Mouse (Mus musculus): ENCODE measurements at regions not wholly inside any gene's neighbourhood (a gene's known extent, or its start where the extent isn't known, plus 50 kb on each side); places are given as distances from the start of the nearest gene placed in this dataset.

- no peaks in the 10 kb centered on the region for H3K36me3 ChIP-seq (ENCODE audit: control insufficient read depth, insufficient read depth, low read length)
- H3K4me2 ChIP-seq (ENCODE audit: low read depth): no peak overlapping the region
- H3K4me3 ChIP-seq (ENCODE audit: low read depth, low read length): no peak overlapping the region
- no peaks in the 10 kb centered on the region for H3K4me1 ChIP-seq (ENCODE audit: control insufficient read depth, insufficient read depth, low read length)
- no peak for ATAC-seq (ENCODE audit: insufficient read depth, low FRiP score, low TSS enrichment)
- no peak overlapping the region for H3K27ac ChIP-seq (ENCODE audit: low read depth, low read length)
- 92% methylated on average over 5 of the region's 5 CpGs for WGBS
- H3K9me3 ChIP-seq (ENCODE audit: control insufficient read depth, low read length): no peaks in the 10 kb centered on the region
- H3K9ac ChIP-seq (ENCODE audit: low read length): no peak overlapping the region
- no peak for DNase-seq (ENCODE audit: low spot score)
- H3K27me3 ChIP-seq (ENCODE audit: control insufficient read depth, insufficient read depth, low read length): no peaks in the 10 kb centered on the region
These were observed 80.1 kb upstream of the Sesn3 start for GRCm38 (mm10) chr9:14194748-14195147.

DNA sequence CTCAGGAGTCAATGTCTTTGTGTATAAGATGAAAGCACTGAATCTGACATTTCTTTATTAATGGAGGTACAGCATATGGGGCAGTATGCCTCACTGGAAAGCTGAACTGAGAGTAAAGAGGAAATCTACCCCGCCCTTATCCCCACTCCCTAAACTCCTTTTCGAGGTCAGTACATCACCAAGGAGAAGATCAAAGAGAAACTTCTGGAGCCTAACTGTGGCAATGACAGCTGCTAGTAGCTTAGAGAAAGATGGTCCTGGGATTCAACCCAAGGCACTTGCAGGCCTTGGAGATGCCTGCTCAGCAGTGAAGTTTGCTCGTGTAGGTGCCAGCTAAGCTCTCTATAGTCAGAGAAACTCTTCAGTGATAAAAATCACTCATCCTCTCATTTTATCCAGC lies 75.8 kb upstream of the Sesn3 start:
- Histone ChIP-seq H3K9ac (ENCODE audit: low read length) (no peak overlapping the region), H3K4me2 (ENCODE audit: low read depth) (no peak overlapping the region), H3K36me3 (ENCODE audit: control insufficient read depth, insufficient read depth, low read length) (no peaks in the 10 kb centered on the region), H3K27me3 (ENCODE audit: control insufficient read depth, insufficient read depth, low read length) (no peaks in the 10 kb centered on the region), H3K4me3 (ENCODE audit: low read depth, low read length) (no peak overlapping the region), H3K27ac (ENCODE audit: low read depth, low read length) (no peak overlapping the region), H3K9me3 (ENCODE audit: control insufficient read depth, low read length) (no peaks in the 10 kb centered on the region), H3K4me1 (ENCODE audit: control insufficient read depth, insufficient read depth, low read length) (no peaks in the 10 kb centered on the region)
- DNase-seq (ENCODE audit: low spot score) (no peak), ATAC-seq (ENCODE audit: insufficient read depth, low FRiP score, low TSS enrichment) (no peak)
- WGBS: 66% methylated on average over 3 of the region's 3 CpGs

GRCm38 (mm10) chr9:14199983-14200700 lies 74.7 kb upstream of the Sesn3 start:
- H3K27me3 ChIP-seq (ENCODE audit: control insufficient read depth, insufficient read depth, low read length): no peaks in the 10 kb centered on the region
- H3K27ac ChIP-seq (ENCODE audit: low read depth, low read length): no peak overlapping the region
- 76% methylated on average over 9 of the region's 9 CpGs for WGBS
- H3K4me3 ChIP-seq (ENCODE audit: low read depth, low read length): no peak overlapping the region
- H3K36me3 ChIP-seq (ENCODE audit: control insufficient read depth, insufficient read depth, low read length): no peaks in the 10 kb centered on the region
- H3K4me1 ChIP-seq (ENCODE audit: control insufficient read depth, insufficient read depth, low read length): no peaks in the 10 kb centered on the region
- H3K9me3 ChIP-seq (ENCODE audit: control insufficient read depth, low read length): no peaks in the 10 kb centered on the region
- DNase-seq (ENCODE audit: low spot score): no peak
- H3K9ac ChIP-seq (ENCODE audit: low read length): no peak overlapping the region
- H3K4me2 ChIP-seq (ENCODE audit: low read depth): no peak overlapping the region
- no peak for ATAC-seq (ENCODE audit: insufficient read depth, low FRiP score, low TSS enrichment)

GRCm38 (mm10) chr9:14200852-14201251 lies 74.0 kb upstream of the Sesn3 start:
- Histone ChIP-seq H3K27me3 (ENCODE audit: control insufficient read depth, insufficient read depth, low read length) (no peaks in the 10 kb centered on the region), H3K4me3 (ENCODE audit: low read depth, low read length) (no peak overlapping the region), H3K4me1 (ENCODE audit: control insufficient read depth, insufficient read depth, low read length) (no peaks in the 10 kb centered on the region), H3K9ac (ENCODE audit: low read length) (no peak overlapping the region), H3K4me2 (ENCODE audit: low read depth) (no peak overlapping the region), H3K9me3 (ENCODE audit: control insufficient read depth, low read length) (no peaks in the 10 kb centered on the region), H3K27ac (ENCODE audit: low read depth, low read length) (no peak overlapping the region), H3K36me3 (ENCODE audit: control insufficient read depth, insufficient read depth, low read length) (no peaks in the 10 kb centered on the region)
- ATAC-seq (ENCODE audit: insufficient read depth, low FRiP score, low TSS enrichment) (no peak), DNase-seq (ENCODE audit: low spot score) (no peak)
- 94% methylated on average over 4 of the region's 4 CpGs for WGBS

DNA sequence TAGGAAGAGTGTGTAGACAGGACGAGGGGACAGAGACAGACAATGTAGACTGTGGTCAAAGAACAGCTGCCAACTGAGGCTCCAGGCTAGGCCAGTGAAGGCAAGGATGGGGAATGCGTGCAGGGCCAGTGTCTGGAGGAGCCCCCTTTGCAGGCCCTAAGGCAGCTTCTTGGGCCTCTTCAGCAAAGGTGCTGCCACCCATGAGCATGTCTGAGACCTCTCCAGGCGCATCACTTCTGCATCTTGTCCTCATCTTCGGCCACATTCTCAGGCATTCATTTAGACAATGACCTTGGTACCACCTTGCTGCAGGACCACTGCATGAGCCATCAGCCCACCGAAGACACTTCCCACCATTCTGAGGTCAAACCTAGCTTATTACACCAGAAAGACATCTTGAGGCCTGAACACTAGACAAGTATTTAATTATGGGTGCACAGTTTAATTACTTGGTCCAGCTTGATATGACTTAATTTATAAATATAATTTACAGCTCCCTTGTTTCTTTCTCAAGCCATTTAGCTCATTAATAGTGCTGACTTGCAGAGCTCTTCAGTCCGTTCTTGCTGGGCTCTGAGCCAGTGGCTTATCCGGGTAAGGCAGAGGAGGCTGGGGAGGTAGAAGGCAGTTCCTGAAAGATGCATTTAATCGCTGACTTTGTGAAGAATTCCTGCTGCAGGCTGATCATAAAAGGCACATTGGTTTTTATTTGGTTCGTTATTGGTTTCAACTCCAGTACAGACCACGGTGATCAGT lies 72.1 kb upstream of the Sesn3 start:
- Histone ChIP-seq H3K36me3 (ENCODE audit: control insufficient read depth, insufficient read depth, low read length) (no peaks in the 10 kb centered on the region), H3K4me3 (ENCODE audit: low read depth, low read length) (no peak overlapping the region), H3K27me3 (ENCODE audit: control insufficient read depth, insufficient read depth, low read length) (no peaks in the 10 kb centered on the region), H3K4me2 (ENCODE audit: low read depth) (no peak overlapping the region), H3K9me3 (ENCODE audit: control insufficient read depth, low read length) (no peaks in the 10 kb centered on the region), H3K27ac (ENCODE audit: low read depth, low read length) (no peak overlapping the region), H3K4me1 (ENCODE audit: control insufficient read depth, insufficient read depth, low read length) (no peaks in the 10 kb centered on the region), H3K9ac (ENCODE audit: low read length) (no peak overlapping the region)
- 89% methylated on average over 10 of the region's 10 CpGs for WGBS
- ATAC-seq (ENCODE audit: insufficient read depth, low FRiP score, low TSS enrichment) (no peak), DNase-seq (ENCODE audit: low spot score) (no peak)

GRCm38 (mm10) chr9:14203307-14203695 lies 71.6 kb upstream of the Sesn3 start:
- no peaks in the 10 kb centered on the region for H3K36me3 ChIP-seq (ENCODE audit: control insufficient read depth, insufficient read depth, low read length)
- H3K27ac ChIP-seq (ENCODE audit: low read depth, low read length): no peak overlapping the region
- ATAC-seq (ENCODE audit: insufficient read depth, low FRiP score, low TSS enrichment) (no peak), DNase-seq (ENCODE audit: low spot score) (no peak)
- no peak overlapping the region for H3K4me3 ChIP-seq (ENCODE audit: low read depth, low read length)
- no peaks in the 10 kb centered on the region for H3K4me1 ChIP-seq (ENCODE audit: control insufficient read depth, insufficient read depth, low read length)
- WGBS: 79% methylated on average over 2 of the region's 2 CpGs
- no peaks in the 10 kb centered on the region for H3K27me3 ChIP-seq (ENCODE audit: control insufficient read depth, insufficient read depth, low read length)
- H3K9ac ChIP-seq (ENCODE audit: low read length): no peak overlapping the region
- H3K4me2 ChIP-seq (ENCODE audit: low read depth): no peak overlapping the region
- no peaks in the 10 kb centered on the region for H3K9me3 ChIP-seq (ENCODE audit: control insufficient read depth, low read length)

- H3K36me3 ChIP-seq (ENCODE audit: control insufficient read depth, insufficient read depth, low read length): no peaks in the 10 kb centered on the region
- DNase-seq (ENCODE audit: low spot score): no peak
- H3K4me3 ChIP-seq (ENCODE audit: low read depth, low read length): no peak overlapping the region
- no peak overlapping the region for H3K4me2 ChIP-seq (ENCODE audit: low read depth)
- H3K27ac ChIP-seq (ENCODE audit: low read depth, low read length): no peak overlapping the region
- 86% methylated on average over 11 of the region's 11 CpGs for WGBS
- no peak overlapping the region for H3K9ac ChIP-seq (ENCODE audit: low read length)
- no peaks in the 10 kb centered on the region for H3K4me1 ChIP-seq (ENCODE audit: control insufficient read depth, insufficient read depth, low read length)
- no peak for ATAC-seq (ENCODE audit: insufficient read depth, low FRiP score, low TSS enrichment)
- H3K9me3 ChIP-seq (ENCODE audit: control insufficient read depth, low read length): no peaks in the 10 kb centered on the region
- H3K27me3 ChIP-seq (ENCODE audit: control insufficient read depth, insufficient read depth, low read length): no peaks in the 10 kb centered on the region
These were observed 71.0 kb upstream of the Sesn3 start for GRCm38 (mm10) chr9:14203768-14204416.

DNA sequence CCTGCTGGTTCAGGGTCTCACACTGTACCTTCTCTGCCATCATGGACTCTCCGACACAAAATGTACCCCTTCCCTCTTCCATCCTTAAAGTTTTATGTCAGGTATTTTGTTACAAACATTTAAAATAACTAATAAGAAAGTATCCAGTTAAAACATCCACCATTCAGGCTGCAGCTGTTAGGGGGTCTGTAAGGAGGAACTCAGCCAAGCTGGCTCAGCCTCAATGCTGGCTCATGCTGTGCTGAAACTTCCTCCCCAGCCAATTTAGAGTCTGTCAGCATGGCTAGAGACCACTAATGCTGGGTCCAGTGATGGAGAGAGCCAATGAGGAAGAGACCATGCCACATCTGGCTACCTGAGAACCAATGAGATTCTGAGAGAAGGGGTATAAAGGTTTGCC lies 70.0 kb upstream of the Sesn3 start:
- no peak overlapping the region for H3K27ac ChIP-seq (ENCODE audit: low read depth, low read length)
- H3K9ac ChIP-seq (ENCODE audit: low read length): no peak overlapping the region
- 94% methylated on average over 1 of the region's 1 CpGs for WGBS
- H3K36me3 ChIP-seq (ENCODE audit: control insufficient read depth, insufficient read depth, low read length): no peaks in the 10 kb centered on the region
- H3K4me2 ChIP-seq (ENCODE audit: low read depth): no peak overlapping the region
- DNase-seq (ENCODE audit: low spot score) (no peak), ATAC-seq (ENCODE audit: insufficient read depth, low FRiP score, low TSS enrichment) (no peak)
- no peak overlapping the region for H3K4me3 ChIP-seq (ENCODE audit: low read depth, low read length)
- no peaks in the 10 kb centered on the region for H3K27me3 ChIP-seq (ENCODE audit: control insufficient read depth, insufficient read depth, low read length)
- H3K4me1 ChIP-seq (ENCODE audit: control insufficient read depth, insufficient read depth, low read length): no peaks in the 10 kb centered on the region
- H3K9me3 ChIP-seq (ENCODE audit: control insufficient read depth, low read length): no peaks in the 10 kb centered on the region
